Mouse (Mus musculus) heart, adult 2 months (tissue): ENCODE results near the gene S1pr3. TPM values are rescaled to one million over a fixed set of nuclear protein-coding genes. Genes with fewer than 3 reads are reported as not detected.
A peak's percentile ranks its signal among the peaks of the same experiment; 100 is the strongest.

Source experiments
- DNase-seq, 2 experiments: peaks; one replicate each; pipeline ENCODE4 v3.0.0; 2021
- H3K27ac ChIP-seq: fragments of 200-600 bp; 2 replicates; pipeline ENCODE4 v1.8.1; 2022
- H3K27me3 ChIP-seq: fragments of 200-500 bp; 2 replicates; pipeline ENCODE4 v1.6.1; 2012; ENCODE audit warnings: mild to moderate bottlenecking, low read length, inconsistent platforms, mixed read lengths; ENCODE audit not compliant: control insufficient read depth, insufficient read depth
- H3K36me3 ChIP-seq: fragments of 200-500 bp; 2 replicates; pipeline ENCODE4 v1.6.1; 2012; ENCODE audit warnings: low read length, inconsistent platforms; ENCODE audit not compliant: control insufficient read depth, insufficient read depth
- H3K4me1 ChIP-seq: fragments of 200-500 bp; 2 replicates; pipeline ENCODE4 v1.6.1; 2011; ENCODE audit warnings: low read length; ENCODE audit not compliant: control insufficient read depth, insufficient read depth
- H3K4me3 ChIP-seq: fragments of 200-600 bp; 2 replicates; pipeline ENCODE4 v1.8.1; 2022
- H3K79me2 ChIP-seq: fragments of 200-500 bp; replicated peaks from 2 replicates; pipeline ENCODE4 v1.6.1; 2012; ENCODE audit warnings: mild to moderate bottlenecking, inconsistent platforms, low read length, moderate library complexity, mixed read lengths; ENCODE audit not compliant: control insufficient read depth, insufficient read depth
- H3K9ac ChIP-seq: fragments of 200-500 bp; 2 replicates; pipeline ENCODE4 v1.6.1; 2012; ENCODE audit warnings: low read depth, mild to moderate bottlenecking, control low read depth, inconsistent platforms, low read length, mixed read lengths
- CTCF ChIP-seq: fragments of 200-600 bp; IDR thresholded peaks from 2 replicates; pipeline ENCODE4 v1.8.1; 2022; ENCODE audit warnings: antibody characterized with exemption, mild to moderate bottlenecking, moderate library complexity
- EP300 ChIP-seq: fragments of 200-500 bp; IDR thresholded peaks from 2 replicates; pipeline ENCODE4 v1.6.1; 2011; ENCODE audit warnings: low read depth, low read length, control low read depth; ENCODE audit not compliant: insufficient read depth
- POLR2A ChIP-seq: fragments of 200-500 bp; IDR thresholded peaks from 2 replicates; pipeline ENCODE4 v1.6.1; 2011; ENCODE audit warnings: mild to moderate bottlenecking, low read depth, low read length, control low read depth; ENCODE audit not compliant: insufficient read depth
- WGBS: fragments of 180-500 bp; shearing (Covaris S2); methylation state at CpG from one replicate; pipeline ENCODE4 v1.1.7; 2018; 5-methylcytosine and 5-hydroxymethylcytosine counted together
- intact Hi-C: fragments of 180-260 bp; cut with DNase I; formaldehyde crosslinking; loops from one replicate; pipeline ENCODE4 v1.15.1; 2025
- polyA plus RNA-seq: library from polyadenylated mRNA; depleted of rRNA; stranded (reverse); fragments of >200 nt; gene quantifications from 2 replicates; pipeline ENCODE4 v1.2.3, GENCODE M21; 2012
- total RNA-seq, 2 experiments: library from RNA; stranded (reverse); gene quantifications; 2 replicates each; pipeline ENCODE4 v1.2.3; 2021

S1pr3 gene
- total and polyA plus RNA-seq, 3 experiments, result 12.2 to 16.4 (median 16.3) TPM

- H3K4me1 ChIP-seq, result no peaks in the 10 kb centered on the region
- no peaks in the 10 kb centered on the region for H3K27me3 ChIP-seq
- WGBS, result 79% methylated on average over 3 of the region's 3 CpGs
- intact Hi-C loops, result no loop called here
- H3K36me3 ChIP-seq, result no peaks in the 10 kb centered on the region
- no peak overlapping the region for H3K4me3 ChIP-seq
- no peak for DNase-seq
- no peak overlapping the region for H3K27ac ChIP-seq
- no peaks in the 10 kb centered on the region for H3K79me2 ChIP-seq
- no peak for TF ChIP-seq EP300
- TF ChIP-seq POLR2A, result no peak
- TF ChIP-seq CTCF, result no peak
- H3K9ac ChIP-seq, result no peak overlapping the region
These were observed 39.1 kb upstream of the S1pr3 start for GRCm38 (mm10) chr13:51369354-51369753.

GRCm38 (mm10) chr13:51373086-51373485 is 35.4 kb upstream of the S1pr3 start:
- no peaks in the 10 kb centered on the region for H3K79me2 ChIP-seq
- peaks cover 2% of the 10 kb centered on the region for H3K4me1 ChIP-seq
- intact Hi-C loops, result no loop called here
- DNase-seq, result no peak
- no peaks in the 10 kb centered on the region for H3K36me3 ChIP-seq
- no peak overlapping the region for H3K4me3 ChIP-seq
- TF ChIP-seq EP300, result no peak
- TF ChIP-seq POLR2A, result no peak
- no peak for TF ChIP-seq CTCF
- no peak overlapping the region for H3K9ac ChIP-seq
- no peak overlapping the region for H3K27ac ChIP-seq
- H3K27me3 ChIP-seq, result no peaks in the 10 kb centered on the region

GRCm38 (mm10) chr13:51374026-51374807 is 34.2 kb upstream of the S1pr3 start:
- Histone ChIP-seq H3K27ac (no peak overlapping the region), H3K9ac (no peak overlapping the region), H3K4me3 (no peak overlapping the region), H3K4me1 (peaks cover 2% of the 10 kb centered on the region), H3K36me3 (no peaks in the 10 kb centered on the region), H3K27me3 (no peaks in the 10 kb centered on the region), H3K79me2 (no peaks in the 10 kb centered on the region)
- TF ChIP-seq CTCF (no peak), EP300 (no peak), POLR2A (no peak)
- WGBS, result 80% methylated on average over 21 of the region's 21 CpGs
- intact Hi-C loops, result no loop called here
- peak; percentile 40 to 63 for DNase-seq

- H3K27me3 ChIP-seq, result no peaks in the 10 kb centered on the region
- no peaks in the 10 kb centered on the region for H3K36me3 ChIP-seq
- no peak for TF ChIP-seq POLR2A
- no peak for TF ChIP-seq EP300
- TF ChIP-seq CTCF, result no peak
- no peak overlapping the region for H3K4me3 ChIP-seq
- peaks cover 4% of the 10 kb centered on the region for H3K4me1 ChIP-seq
- no peaks in the 10 kb centered on the region for H3K79me2 ChIP-seq
- H3K9ac ChIP-seq, result no peak overlapping the region
- intact Hi-C loops, result no loop called here
- no peak overlapping the region for H3K27ac ChIP-seq
- WGBS, result 19% methylated on average over 4 of the region's 4 CpGs
- no peak for DNase-seq
These were observed 30.3 kb upstream of the S1pr3 start for GRCm38 (mm10) chr13:51378126-51378525.

GRCm38 (mm10) chr13:51379596-51379995 is 28.8 kb upstream of the S1pr3 start:
- TF ChIP-seq CTCF (no peak), POLR2A (no peak), EP300 (no peak)
- Histone ChIP-seq H3K4me3 (no peak overlapping the region), H3K9ac (no peak overlapping the region), H3K79me2 (no peaks in the 10 kb centered on the region), H3K27ac (no peak overlapping the region; the same call in 1 of the 2 replicates), H3K4me1 (peaks cover 4% of the 10 kb centered on the region), H3K27me3 (no peaks in the 10 kb centered on the region), H3K36me3 (no peaks in the 10 kb centered on the region)
- 46% methylated on average over 6 of the region's 6 CpGs for WGBS
- intact Hi-C loops, result no loop called here
- no peak for DNase-seq

GRCm38 (mm10) chr13:51381498-51381897 is 26.9 kb upstream of the S1pr3 start:
- Histone ChIP-seq H3K4me3 (no peak overlapping the region), H3K27me3 (no peaks in the 10 kb centered on the region), H3K27ac (no peak overlapping the region), H3K79me2 (no peaks in the 10 kb centered on the region), H3K36me3 (no peaks in the 10 kb centered on the region), H3K9ac (no peak overlapping the region), H3K4me1 (peaks cover 4% of the 10 kb centered on the region)
- WGBS, result 90% methylated on average over 6 of the region's 6 CpGs
- no peak for DNase-seq
- TF ChIP-seq EP300 (no peak), POLR2A (no peak), CTCF (no peak)
- intact Hi-C loops, result no loop called here
